Mouse (Mus musculus) activated CD4-positive, CD25-positive, alpha-beta regulatory T cell, adult 4 months (primary cell): ENCODE measurements around the gene Trim10. TPM values are rescaled to one million over a fixed set of nuclear protein-coding genes. Genes with fewer than 3 reads are reported as not detected.

ENCODE experiments used
- ATAC-seq: one replicate; pipeline ENCODE4 v1.8.0; 2017
- polyA plus RNA-seq, 2 experiments: library from polyadenylated mRNA; unstranded; fragments of 100-300 nt; shearing (Covaris generic); gene quantifications; one replicate each; pipeline ENCODE4 v1.2.1; 2017

The Trim10 gene
- polyA plus RNA-seq, 2 experiments from 2014 or later = 0.20 TPM; not detected in 1

GRCm38 (mm10) chr17:36915076-36915475 lies 45.7 kb downstream of the Trim10 start:
- no peak for ATAC-seq

GRCm38 (mm10) chr17:36920239-36920638 lies 50.9 kb downstream of the Trim10 start:
- no peak for ATAC-seq

DNA sequence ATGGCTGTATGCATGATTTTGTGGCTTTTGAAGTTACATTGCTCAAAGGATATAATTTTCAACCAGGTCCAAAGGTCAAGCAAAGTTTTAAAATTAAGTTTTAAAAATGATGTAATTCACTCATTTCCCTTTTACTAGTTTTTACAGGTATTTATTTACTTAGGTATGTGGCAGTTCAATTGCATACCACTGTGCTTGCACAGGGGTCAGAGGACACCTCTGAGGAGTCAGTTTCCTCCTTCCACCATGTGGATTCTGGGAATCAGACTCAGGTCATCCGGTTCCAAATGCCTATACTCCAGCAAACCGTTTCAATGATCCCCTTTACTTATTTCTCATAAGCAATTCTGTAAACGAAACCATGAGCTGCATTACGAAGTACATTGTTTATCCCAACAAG lies 53.3 kb downstream of the Trim10 start:
- ATAC-seq = no peak

DNA sequence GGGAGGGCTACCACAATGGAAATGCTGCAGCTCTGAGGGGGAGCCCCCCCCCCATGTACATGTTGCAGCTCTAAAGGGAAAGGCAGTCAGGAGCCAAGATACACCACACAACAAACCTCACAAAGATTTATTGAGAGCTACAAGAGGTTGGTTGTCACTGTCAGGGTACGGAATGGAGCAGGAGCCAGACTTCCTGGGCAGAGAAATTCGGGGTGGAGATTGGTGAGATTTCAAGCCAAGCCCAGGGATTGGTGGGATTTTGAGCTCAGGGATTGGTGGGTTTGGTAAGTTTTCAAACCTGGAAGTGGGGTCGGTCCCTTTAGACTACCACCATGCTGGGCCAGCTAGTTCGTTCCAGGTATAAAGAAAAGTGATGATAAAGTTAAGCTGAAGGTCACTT lies 54.1 kb downstream of the Trim10 start:
- ATAC-seq = no peak

Other genes starting within 250 kb of the Trim10 start
- gene H2-M9, start 226.9 kb upstream of the Trim10 start, polyA plus RNA-seq = not detected
- not detected for gene H2-M1, start 197.4 kb upstream of the Trim10 start, polyA plus RNA-seq
- not detected for gene H2-M10.5, start 96.7 kb upstream of the Trim10 start, polyA plus RNA-seq
- not detected for gene H2-M10.6, start 57.4 kb upstream of the Trim10 start, polyA plus RNA-seq
- 10 to 100 TPM; 42.4 to 71.8 TPM for gene Trim26, start 32.4 kb upstream of the Trim10 start, polyA plus RNA-seq
- gene Trim15, start 2.4 kb upstream of the Trim10 start, polyA plus RNA-seq = not detected
- gene Trim40, start 20.5 kb downstream of the Trim10 start, polyA plus RNA-seq = not detected
- not detected for gene Trim31, start 28.5 kb downstream of the Trim10 start, polyA plus RNA-seq
- gene Rnf39, start 73.3 kb downstream of the Trim10 start, polyA plus RNA-seq = not detected
- 100 to 1,000 TPM; 190 to 210 TPM for gene Ppp1r11, start 82.2 kb downstream of the Trim10 start, polyA plus RNA-seq
- 10 to 100 TPM; 72.7 to 81.5 TPM for gene Znrd1, start 89.0 kb downstream of the Trim10 start, polyA plus RNA-seq
- gene Znrd1as, start 89.0 kb downstream of the Trim10 start, polyA plus RNA-seq = 1 to 10 TPM; 4.9 to 5.4 TPM
- not detected for gene 2410137M14Rik, start 111.7 kb downstream of the Trim10 start, polyA plus RNA-seq
- gene H2-M5, start 120.0 kb downstream of the Trim10 start, polyA plus RNA-seq = not detected
- gene Zfp57, start 131.6 kb downstream of the Trim10 start, polyA plus RNA-seq = not detected
- gene Mog, start 153.8 kb downstream of the Trim10 start, polyA plus RNA-seq = not detected
- gene Gabbr1, start 176.4 kb downstream of the Trim10 start, polyA plus RNA-seq = 1 to 10 TPM; 5.0 to 6.2 TPM
- under 1 TPM in 1 of 2 experiments, not detected in 1; 0.19 TPM for gene Olfr90, start 218.9 kb downstream of the Trim10 start, polyA plus RNA-seq
- gene Olfr91, start 228.7 kb downstream of the Trim10 start, polyA plus RNA-seq = not detected